Mouse (Mus musculus) megakaryocyte, embryonic 14.5 days (primary cell): ENCODE results near the gene Gabpb2.

Experiments
- FLI1 ChIP-seq: IDR thresholded peaks from 2 replicates; pipeline ENCODE4 v1.6.1; 2012; ENCODE audit warnings: low read length, inconsistent platforms, mixed read lengths
- GATA1 ChIP-seq: IDR thresholded peaks from 3 replicates; pipeline ENCODE4 v1.6.1; 2012; ENCODE audit warnings: mixed read lengths, low read length, inconsistent platforms, borderline replicate concordance

- TF ChIP-seq GATA1 (no peak), FLI1 (no peak)
Observed at GRCm38 (mm10) chr3:95164256-95164550, 53.5 kb downstream of the Gabpb2 start.
